Mouse (Mus musculus) embryo, embryonic 11.5 days (tissue): Measurements from ENCODE around the gene Mybph.

Experiments used
- DNase-seq: peaks from one replicate; pipeline ENCODE4 v3.0.0-alpha.2; 2012; ENCODE audit warnings: low read depth, low spot score

The Mybph gene

GRCm38 (mm10) chr1:134193126-134193525, at the start of gene Mybph:
TSS of gene Mybph (plus strand) at chr1:134193448.
- no peak for DNase-seq

DNA sequence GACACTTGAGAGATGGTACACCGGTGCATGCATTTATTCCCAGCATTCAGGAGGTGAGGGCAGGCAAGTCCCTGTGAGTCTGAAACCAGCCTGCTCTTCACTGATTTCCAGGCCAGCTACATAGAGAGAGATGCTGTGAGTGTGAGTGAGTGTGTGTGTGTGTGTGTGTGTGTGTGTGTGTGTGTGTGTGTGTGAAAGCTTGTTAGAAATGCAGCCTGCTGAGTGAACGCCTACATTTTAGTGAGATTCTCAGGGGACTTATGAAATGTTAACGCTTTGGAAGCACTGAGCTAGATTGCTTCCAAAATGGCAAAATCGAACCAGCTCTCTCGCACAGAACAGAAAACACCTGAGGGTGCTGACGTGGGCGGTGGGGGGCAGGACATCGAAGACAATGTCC, 47.2 kb upstream of the Mybph start:
- DNase-seq, result no peak

- no peak for DNase-seq
These were observed 43.2 kb upstream of the Mybph start for GRCm38 (mm10) chr1:134150076-134150475.

GRCm38 (mm10) chr1:134150745-134151144, 42.5 kb upstream of the Mybph start:
- no peak for DNase-seq

DNA sequence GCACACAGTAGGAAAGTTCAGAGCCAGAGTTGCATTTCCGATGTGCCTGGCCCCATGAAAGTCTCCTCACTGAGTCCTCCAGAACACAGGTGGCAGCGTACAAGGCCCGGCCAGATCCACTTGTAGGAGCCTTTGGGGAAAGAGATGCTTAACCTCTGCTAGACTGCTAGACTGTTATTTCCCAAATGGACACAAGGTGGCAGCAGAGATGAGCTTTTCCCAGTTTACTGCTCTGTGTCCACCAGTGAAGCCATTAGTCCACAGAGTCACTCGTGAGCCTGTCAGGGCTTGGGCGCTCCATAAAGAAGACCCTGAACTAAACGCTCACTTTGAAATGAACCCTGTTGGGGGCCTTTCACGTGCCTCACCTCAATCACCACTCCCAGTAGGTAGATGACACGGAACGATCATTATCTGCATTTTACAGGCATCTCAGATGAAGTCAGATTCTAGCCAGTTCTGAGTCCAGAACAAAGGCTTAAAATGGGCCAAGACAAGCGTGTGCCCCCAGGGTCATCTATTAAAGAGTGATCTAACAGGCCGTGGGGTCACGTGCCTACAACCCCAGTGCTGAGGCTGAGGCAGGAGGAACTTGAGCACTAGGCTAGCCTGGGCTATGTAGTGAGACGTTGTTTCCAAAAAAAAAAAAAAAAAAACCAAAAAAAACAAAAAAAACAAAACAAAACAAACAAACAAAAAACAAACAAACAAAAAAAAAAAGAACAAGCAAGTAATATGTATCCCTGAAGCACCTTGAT, 41.4 kb upstream of the Mybph start:
- peak; percentile 80 for DNase-seq

DNA sequence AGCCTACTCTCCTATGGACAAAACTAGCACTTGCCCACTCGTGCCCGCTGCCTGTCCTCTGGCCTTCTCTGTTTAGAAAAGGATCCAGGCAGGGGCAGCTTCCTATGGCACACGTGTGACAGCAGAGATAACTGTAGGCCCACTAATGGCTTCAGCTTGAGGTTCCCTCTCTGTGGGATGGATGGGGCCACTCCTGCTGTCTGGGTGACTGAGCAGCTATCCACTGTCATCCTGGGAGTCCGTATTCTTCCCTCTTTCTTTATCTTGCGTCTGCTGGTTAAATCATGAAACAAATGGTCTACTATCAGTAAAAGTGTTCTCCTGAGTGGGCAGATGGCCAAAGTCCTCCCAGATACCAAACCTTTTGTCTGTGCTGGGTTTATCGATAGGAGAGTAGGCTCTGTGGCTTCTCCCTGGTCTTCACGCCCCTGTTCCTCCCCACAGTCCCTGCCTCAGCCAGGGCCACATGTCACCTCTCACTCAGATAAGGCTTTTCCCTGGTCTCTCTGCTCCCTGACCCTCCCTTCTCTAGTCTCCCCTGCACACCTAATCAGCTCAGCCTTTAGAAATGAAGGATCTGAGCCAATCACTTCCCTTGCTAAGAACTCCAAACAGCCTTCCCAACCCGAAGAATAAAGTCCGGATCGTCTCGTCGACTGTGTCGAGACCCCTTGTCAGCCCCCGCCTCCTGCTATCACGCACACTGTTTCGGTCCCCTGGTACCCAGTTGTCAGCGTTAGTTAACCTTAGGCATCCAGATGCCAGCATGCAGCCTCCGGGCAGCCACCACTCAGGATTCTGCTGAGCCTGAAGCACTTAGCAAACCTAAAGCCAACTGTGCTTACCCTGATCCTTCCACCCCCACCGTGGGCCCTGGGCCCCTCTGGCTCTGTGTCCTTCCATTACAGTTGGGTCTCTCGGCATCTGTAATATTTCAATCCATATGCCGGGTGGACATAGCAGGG, 40.3 kb upstream of the Mybph start:
- DNase-seq, result no peak

GRCm38 (mm10) chr1:134154121-134154520, 39.1 kb upstream of the Mybph start:
- no peak for DNase-seq

GRCm38 (mm10) chr1:134154655-134155054, 38.6 kb upstream of the Mybph start:
- no peak for DNase-seq

DNA sequence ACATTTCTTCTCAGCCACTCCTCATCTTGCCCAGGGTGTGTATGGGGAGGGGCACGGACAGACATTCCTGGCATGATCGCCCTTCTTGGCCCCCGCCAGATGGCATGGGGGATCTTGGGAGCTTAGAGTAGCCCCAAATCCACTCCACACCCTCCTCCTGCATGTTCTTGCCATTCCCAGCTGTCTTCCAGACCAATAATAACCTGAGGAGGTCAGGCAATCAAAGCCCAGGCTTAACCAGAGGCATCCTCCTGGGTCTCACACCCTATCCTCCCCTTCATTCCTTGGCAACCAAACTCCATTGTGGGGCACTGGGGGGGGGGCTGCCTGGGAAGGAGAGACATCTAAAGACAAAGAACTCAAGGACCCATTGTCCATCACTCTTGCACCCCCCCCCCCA, 32.8 kb upstream of the Mybph start:
- no peak for DNase-seq

- DNase-seq, result no peak
These were observed 31.8 kb upstream of the Mybph start for GRCm38 (mm10) chr1:134161399-134161798.

- no peak for DNase-seq
These were observed 30.6 kb upstream of the Mybph start for GRCm38 (mm10) chr1:134162510-134163225.

DNA sequence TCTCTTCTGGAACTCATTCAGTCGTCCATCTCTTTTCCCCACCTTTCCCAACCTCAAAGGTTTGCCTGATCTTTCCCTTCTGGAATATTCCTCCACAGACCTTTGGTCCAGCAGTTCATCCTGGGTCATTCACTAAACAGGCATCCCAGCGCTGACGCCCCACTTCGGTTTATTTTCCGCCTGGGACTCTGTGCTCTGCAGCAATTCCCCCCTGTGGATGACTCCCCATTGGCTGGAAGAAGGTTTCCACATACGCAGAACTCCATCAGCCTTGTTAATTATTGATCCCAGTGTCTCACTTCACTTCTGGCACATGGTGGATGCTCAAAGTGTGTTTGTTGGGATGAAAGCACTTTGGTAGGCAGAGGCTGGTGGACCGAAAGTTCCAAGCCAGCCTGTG, 29.8 kb upstream of the Mybph start:
- no peak for DNase-seq

- DNase-seq, result no peak
These were observed 28.8 kb upstream of the Mybph start for GRCm38 (mm10) chr1:134164454-134164853.

DNA sequence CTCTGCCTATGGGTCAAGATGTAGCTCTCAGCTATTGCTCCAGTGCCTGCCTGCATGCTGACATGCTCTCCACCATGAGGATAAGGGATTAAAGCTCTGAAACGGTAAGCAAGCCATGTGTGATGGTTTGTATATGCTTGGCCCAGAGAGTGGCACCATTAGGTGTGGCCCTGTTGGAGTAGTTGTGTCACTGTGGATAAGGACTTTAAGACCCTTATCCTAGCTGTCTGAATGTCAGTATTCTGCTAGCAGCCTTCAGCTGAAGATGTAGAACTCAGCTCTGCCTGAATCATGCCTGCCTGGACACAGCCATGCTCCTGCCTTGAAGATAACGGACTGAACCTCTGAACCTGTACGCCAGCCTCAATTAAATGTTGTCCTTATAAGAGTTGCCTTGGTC, 26.7 kb upstream of the Mybph start:
- DNase-seq, result no peak

DNA sequence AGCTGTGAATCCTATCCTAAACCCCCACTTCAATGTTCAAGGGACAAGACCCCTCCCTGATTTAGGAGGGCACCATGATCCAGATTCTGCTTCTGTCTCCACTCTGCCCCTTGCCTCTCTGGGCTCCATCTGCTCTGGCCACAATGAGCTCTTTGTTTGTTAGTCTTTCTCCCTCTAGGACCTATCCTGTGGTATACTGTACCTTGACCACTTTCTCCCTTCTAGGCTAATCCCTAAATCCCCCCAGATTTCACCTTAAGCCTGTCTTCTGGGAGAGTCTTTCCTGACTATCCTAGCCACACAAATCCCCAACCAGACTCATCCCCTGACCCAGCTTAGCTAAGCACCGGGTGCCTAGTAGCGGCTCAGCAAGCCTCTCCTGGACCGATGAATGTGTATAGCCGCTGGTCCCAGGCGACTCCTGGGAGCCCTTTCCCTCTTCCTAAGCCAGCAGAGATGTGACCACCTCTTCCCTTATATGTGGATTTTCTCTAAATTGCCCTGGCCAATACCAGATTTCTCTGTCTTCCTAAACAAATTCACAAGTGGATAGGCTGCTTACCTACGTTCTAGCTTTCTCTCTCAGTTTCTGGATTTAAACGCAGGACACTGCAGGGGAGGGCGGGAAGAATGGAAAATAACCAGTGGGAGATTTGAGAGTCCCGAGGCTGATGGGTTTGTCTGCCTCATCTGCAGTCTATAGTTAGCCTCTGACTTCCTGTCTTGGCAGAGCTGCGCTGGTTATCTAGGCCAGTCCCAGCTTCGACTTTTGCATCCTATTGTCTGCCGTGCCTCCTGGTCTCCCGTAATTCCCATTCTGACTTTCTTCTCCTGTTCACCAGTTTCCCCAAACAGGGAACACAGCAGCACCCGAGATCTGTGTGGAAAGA, 25.6 kb upstream of the Mybph start:
- DNase-seq, result no peak

GRCm38 (mm10) chr1:134168567-134168966, 24.7 kb upstream of the Mybph start:
- DNase-seq, result no peak

GRCm38 (mm10) chr1:134168985-134169697, 24.1 kb upstream of the Mybph start:
- DNase-seq, result no peak

DNA sequence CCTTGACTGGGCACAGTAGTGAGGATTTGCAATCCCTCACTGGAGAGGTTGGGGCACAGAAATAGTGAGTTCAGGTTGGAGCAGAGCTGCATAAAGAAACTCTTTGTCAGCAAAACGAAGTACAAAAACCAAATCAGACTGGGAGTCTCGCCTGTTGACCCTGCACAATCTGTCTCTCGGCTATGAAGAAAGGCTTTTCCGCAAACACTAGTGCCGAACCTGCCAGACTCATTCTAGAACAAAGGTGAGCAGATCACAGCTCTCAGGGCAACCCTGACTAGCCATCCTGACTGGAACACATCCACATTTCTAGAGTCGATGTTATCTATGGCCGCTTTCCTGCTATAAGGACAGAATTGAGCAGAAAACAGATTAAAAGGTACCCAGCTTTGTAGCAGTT, 20.2 kb upstream of the Mybph start:
- DNase-seq, result no peak

- DNase-seq, result no peak
These were observed 15.3 kb upstream of the Mybph start for GRCm38 (mm10) chr1:134177976-134178375.

DNA sequence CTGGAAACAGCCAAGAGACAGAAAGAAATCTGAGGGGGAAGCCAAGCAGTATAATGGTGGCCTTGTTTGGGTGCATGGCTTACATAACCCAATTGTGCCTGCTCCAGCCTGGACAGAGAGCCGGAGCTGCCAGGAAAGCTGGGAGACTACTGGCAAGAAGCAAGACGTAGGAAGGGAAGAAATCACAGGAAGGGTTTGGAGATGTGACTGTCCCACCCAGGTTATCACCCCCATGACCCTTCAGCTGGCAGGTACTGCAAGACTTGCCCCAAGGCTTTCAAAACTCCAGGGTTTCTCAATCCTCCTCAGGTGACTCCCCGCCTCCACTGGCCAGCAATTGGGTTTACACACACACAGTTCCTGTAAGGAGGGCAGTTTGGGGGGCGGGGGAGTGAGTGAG, 11.2 kb upstream of the Mybph start, which contains the start of gene Chil1:
Chil1 (plus strand) TSS at position 152 of the 400 bp plus-strand sequence.
- no peak for DNase-seq
